Mouse (Mus musculus) MEL (cell line): ENCODE measurements around the gene Hoxc9. TPM values are rescaled to one million over a fixed set of nuclear protein-coding genes. Genes with fewer than 3 reads are reported as not detected.

Experiments used
- DNase-seq: peaks from one replicate; pipeline ENCODE4 v3.0.0; 2011; ENCODE audit warnings: low read depth, low spot score
- H3K27ac ChIP-seq: 2 replicates; pipeline ENCODE4 v1.5.1; 2012; ENCODE audit warnings: low read depth, mild to moderate bottlenecking, control low read depth, low read length, moderate library complexity; ENCODE audit not compliant: control insufficient read depth
- H3K27me3 ChIP-seq, 2 experiments: fragments of 150-350 bp in 1 of 2; sonication (generic) in 1 of 2; 2 replicates each; pipeline ENCODE4 v1.6.1; 2012; ENCODE audit warnings: low read length in 2 of 2, mild to moderate bottlenecking in 2 of 2, improper control_type of control experiment in 1 of 2, moderate library complexity in 1 of 2; ENCODE audit not compliant: insufficient read depth in 2 of 2, control insufficient read depth in 1 of 2
- H3K36me3 ChIP-seq, 2 experiments: 2 replicates each; pipeline ENCODE4 v1.6.1; 2012 to 2014; ENCODE audit warnings: low read length in 2 of 2, improper control_type of control experiment in 1 of 2, inconsistent platforms in 1 of 2, mild to moderate bottlenecking in 1 of 2; ENCODE audit not compliant: insufficient read depth in 2 of 2, control insufficient read depth in 1 of 2
- H3K4me1 ChIP-seq, 2 experiments: fragments of 150-350 bp in 1 of 2; sonication (generic) in 1 of 2; 2 replicates each; pipeline ENCODE4 v1.6.1; 2012; ENCODE audit warnings: low read length in 2 of 2, improper control_type of control experiment in 1 of 2, mild to moderate bottlenecking in 1 of 2; ENCODE audit not compliant: insufficient read depth in 2 of 2, control insufficient read depth in 1 of 2
- H3K4me3 ChIP-seq, 2 experiments: fragments of 150-350 bp in 1 of 2; sonication (generic) in 1 of 2; 2 replicates each; pipeline ENCODE4 v1.5.1; 2012; ENCODE audit warnings: low read depth in 2 of 2, low read length in 2 of 2, mild to moderate bottlenecking in 2 of 2, moderate library complexity in 2 of 2, control low read depth in 1 of 2, improper control_type of control experiment in 1 of 2; ENCODE audit not compliant: control insufficient read depth in 1 of 2, insufficient read depth in 1 of 2
- H3K79me2 ChIP-seq: 2 replicates; pipeline ENCODE4 v1.6.1; 2012; ENCODE audit warnings: mild to moderate bottlenecking, low read length, moderate library complexity; ENCODE audit not compliant: control insufficient read depth, poor library complexity, insufficient read depth
- H3K9ac ChIP-seq: 2 replicates; pipeline ENCODE4 v1.6.1; 2012; ENCODE audit warnings: low read depth, mild to moderate bottlenecking, control low read depth, low read length, moderate library complexity; ENCODE audit not compliant: control insufficient read depth, poor library complexity, severe bottlenecking
- H3K9me3 ChIP-seq: fragments of 150-350 bp; sonication (generic); replicated peaks from 2 replicates; pipeline ENCODE4 v1.6.1; 2012; ENCODE audit warnings: mild to moderate bottlenecking, low read length, improper control_type of control experiment, moderate library complexity; ENCODE audit not compliant: insufficient read depth
- BHLHE40 ChIP-seq: IDR thresholded peaks from 2 replicates; pipeline ENCODE4 v1.6.1; 2012; ENCODE audit warnings: low read depth, mild to moderate bottlenecking, inconsistent platforms, low read length, improper control_type of control experiment, borderline replicate concordance
- CHD1 ChIP-seq: IDR thresholded peaks from 2 replicates; pipeline ENCODE4 v1.6.1; 2012; ENCODE audit warnings: low read depth, mild to moderate bottlenecking, inconsistent platforms, low read length, improper control_type of control experiment
- CTCF ChIP-seq, 3 experiments: IDR thresholded peaks in 2 of 3; conservative IDR thresholded peaks in 1 of 3; 2 replicates each; pipeline ENCODE4 v1.5.1; 2011 to 2012; ENCODE audit warnings: low read length in 3 of 3, low read depth in 2 of 3, mild to moderate bottlenecking in 2 of 3, improper control_type of control experiment in 1 of 3, inconsistent platforms in 1 of 3, mixed read lengths in 1 of 3, moderate library complexity in 1 of 3; ENCODE audit not compliant: control insufficient read depth in 1 of 3, insufficient read depth in 1 of 3, poor library complexity in 1 of 3, severe bottlenecking in 1 of 3
- ELF1 ChIP-seq: IDR thresholded peaks from 2 replicates; pipeline ENCODE4 v1.6.1; 2014; ENCODE audit warnings: low read depth, mild to moderate bottlenecking, inconsistent platforms, low read length, improper control_type of control experiment, moderate library complexity
- ETS1 ChIP-seq: IDR thresholded peaks from 2 replicates; pipeline ENCODE4 v1.6.1; 2012; ENCODE audit warnings: low read depth, mild to moderate bottlenecking, inconsistent platforms, low read length, improper control_type of control experiment, moderate library complexity
- GABPA ChIP-seq: IDR thresholded peaks from 2 replicates; pipeline ENCODE4 v1.6.1; 2012; ENCODE audit warnings: low read depth, mild to moderate bottlenecking, inconsistent platforms, low read length, improper control_type of control experiment, moderate library complexity
- HCFC1 ChIP-seq: IDR thresholded peaks from 2 replicates; pipeline ENCODE4 v1.6.1; 2012; ENCODE audit warnings: low read depth, mild to moderate bottlenecking, inconsistent platforms, low read length, improper control_type of control experiment, moderate library complexity
- JUND ChIP-seq: IDR thresholded peaks from 2 replicates; pipeline ENCODE4 v1.6.1; 2011; ENCODE audit warnings: low read depth, mild to moderate bottlenecking, improper control_type of control experiment, low read length
- KAT2A ChIP-seq: conservative IDR thresholded peaks from 2 replicates; pipeline ENCODE4 v1.6.1; 2012; ENCODE audit warnings: low read depth, low read length, improper control_type of control experiment, inconsistent platforms
- MAX ChIP-seq: IDR thresholded peaks from 2 replicates; pipeline ENCODE4 v1.6.1; 2011; ENCODE audit warnings: low read length, improper control_type of control experiment
- MAZ ChIP-seq: IDR thresholded peaks from 2 replicates; pipeline ENCODE4 v1.6.1; 2012; ENCODE audit warnings: low read depth, mild to moderate bottlenecking, inconsistent platforms, low read length, improper control_type of control experiment
- MYB ChIP-seq: IDR thresholded peaks from 2 replicates; pipeline ENCODE4 v1.6.1; 2011; ENCODE audit warnings: mild to moderate bottlenecking, low read depth, low read length, improper control_type of control experiment
- NELFE ChIP-seq: IDR thresholded peaks from 2 replicates; pipeline ENCODE4 v1.6.1; 2011; ENCODE audit warnings: low read depth, low read length, improper control_type of control experiment
- POLR2A ChIP-seq, 2 experiments: IDR thresholded peaks; 2 replicates each; pipeline ENCODE4 v1.6.1; 2011 to 2012; ENCODE audit warnings: low read length in 2 of 2, mild to moderate bottlenecking in 2 of 2, control low read depth in 1 of 2, improper control_type of control experiment in 1 of 2, low read depth in 1 of 2, moderate library complexity in 1 of 2; ENCODE audit not compliant: control insufficient read depth in 1 of 2, insufficient read depth in 1 of 2, poor library complexity in 1 of 2
- SMC3 ChIP-seq: IDR thresholded peaks from 2 replicates; pipeline ENCODE4 v1.6.1; 2011; ENCODE audit warnings: low read depth, low read length, improper control_type of control experiment
- TAL1 ChIP-seq: IDR thresholded peaks from 2 replicates; pipeline ENCODE4 v1.6.1; 2012; ENCODE audit warnings: mild to moderate bottlenecking, inconsistent platforms, low read length, moderate library complexity, mixed read lengths
- TBP ChIP-seq: IDR thresholded peaks from 2 replicates; pipeline ENCODE4 v1.8.0; 2011; ENCODE audit warnings: low read depth, low read length, improper control_type of control experiment
- TCF12 ChIP-seq: IDR thresholded peaks from 2 replicates; pipeline ENCODE4 v1.6.1; 2014; ENCODE audit warnings: low read depth, mild to moderate bottlenecking, inconsistent platforms, low read length, improper control_type of control experiment, moderate library complexity
- USF2 ChIP-seq, 2 experiments: IDR thresholded peaks; 2 replicates each; pipeline ENCODE4 v1.6.1; 2011 to 2012; ENCODE audit warnings: improper control_type of control experiment in 2 of 2, low read length in 2 of 2, borderline replicate concordance in 1 of 2, inconsistent platforms in 1 of 2, low read depth in 1 of 2, mild to moderate bottlenecking in 1 of 2; ENCODE audit not compliant: insufficient read depth in 1 of 2
- polyA plus RNA-seq, 2 experiments: library from polyadenylated mRNA; stranded (reverse) in 1 of 2; unstranded in 1 of 2; fragments of >175 nt in 1 of 2; fragments of >200 nt in 1 of 2; gene quantifications; 2 replicates each; pipeline versions ENCODE4 v1.2.1 to v1.2.4; 2012; ENCODE audit warnings: low replicate concordance in 2 of 2, low read depth in 1 of 2; ENCODE audit not compliant: insufficient read length in 2 of 2, insufficient read depth in 1 of 2, missing spikeins in 1 of 2
- total RNA-seq: library from RNA; depleted of rRNA; stranded (reverse); fragments of 300-350 nt; gene quantifications from 2 replicates; pipeline ENCODE4 v1.2.3, GENCODE M21; 2012

Hoxc9 gene
- total and polyA plus RNA-seq, 3 experiments, result 4.1 to 400 (median 9.5) TPM

- peak; percentile 88 for TF ChIP-seq JUND
- peak; percentile 53 for TF ChIP-seq ELF1
- TF ChIP-seq BHLHE40, result peak; percentile 59; the same call in 1 of the 2 replicates
- TF ChIP-seq TAL1, result no peak
- TF ChIP-seq MYB, result no peak
Measured at GRCm38 (mm10) chr15:102965892-102966775, 10.1 kb upstream of the Hoxc9 start (continued).

- peak within 1 kb of the TSS; percentile 84 to 97 for H3K4me3 ChIP-seq
- H3K9me3 ChIP-seq, result no peaks in the 10 kb centered on the region
- TF ChIP-seq NELFE, result peak; percentile 19; the same call in 1 of the 2 replicates
- TF ChIP-seq MAZ, result peak; percentile 92
- peak in 1 of 3 experiments; percentile 3; a peak in 2 of 6 replicates for TF ChIP-seq CTCF (IDR thresholded peaks at IDR 0.05 in 2 of 3, conservative IDR thresholded peaks at IDR 0.05 in 1 of 3; ENCODE audit: control insufficient read depth in 1 of 3, insufficient read depth in 1 of 3, low read depth in 2 of 3, low read length in 3 of 3, poor library complexity in 1 of 3, severe bottlenecking in 1 of 3)
- TF ChIP-seq CHD1, result no peak; the same call in 1 of the 2 replicates
- peak; percentile 2; the same call in 1 of the 2 replicates for TF ChIP-seq SMC3
- no peak for TF ChIP-seq USF2 (IDR thresholded peaks at IDR 0.05; ENCODE audit: borderline replicate concordance in 1 of 2, insufficient read depth in 1 of 2, low read depth in 1 of 2, low read length in 2 of 2)
- 0 out of 2 replicates have a peak, but pooled peaks have one; percentile 6 for TF ChIP-seq MYB
- peak; percentile 3; the same call in 1 of the 2 replicates for TF ChIP-seq TCF12
- TF ChIP-seq ETS1, result no peak
- no peak for TF ChIP-seq GABPA
- 0 out of 2 replicates have a peak, but pooled peaks have one; percentile 8 for TF ChIP-seq HCFC1
- TF ChIP-seq MAX, result peak; percentile 76
- TF ChIP-seq POLR2A (IDR thresholded peaks at IDR 0.05; ENCODE audit: control insufficient read depth in 1 of 2, insufficient read depth in 1 of 2, low read depth in 1 of 2, low read length in 2 of 2, poor library complexity in 1 of 2), result peak in 1 of 2 experiments; percentile 52; a peak in 1 of 4 replicates
- peak; percentile 6; the same call in 1 of the 2 replicates for TF ChIP-seq TBP
- TF ChIP-seq KAT2A, result peak; percentile 45; the same call in 1 of the 2 replicates
- H3K79me2 ChIP-seq, result peaks cover 31% of the 10 kb centered on the region
- peaks cover 8 to 15% of the 10 kb centered on the region in 2 experiments for H3K27me3 ChIP-seq
- DNase-seq, result peak; percentile 87
- peak within 1 kb of the TSS; percentile 82 for H3K27ac ChIP-seq
- peaks cover 0 to 18% of the 10 kb centered on the region in 2 experiments; a peak in 2 of 4 replicates for H3K36me3 ChIP-seq
- H3K4me1 ChIP-seq, result peaks cover 12 to 19% of the 10 kb centered on the region in 2 experiments
- peak within 1 kb of the TSS; percentile 93 for H3K9ac ChIP-seq
Measured at GRCm38 (mm10) chr15:102966776-102967311, 9.4 kb upstream of the Hoxc9 start, which contains the start of gene Hoxc10. Hoxc10 (plus strand) TSS chr15:102966796.
